Mouse (Mus musculus) testis, adult 2 months (tissue): ENCODE measurements at regions not wholly inside any gene's neighbourhood (a gene's known extent, or its start where the extent isn't known, plus 50 kb on each side); places are given as distances from the start of the nearest gene placed in this dataset.

Source experiments
- H3K27ac ChIP-seq: fragments of 200-500 bp; 2 replicates; pipeline ENCODE4 v1.5.1; 2012; ENCODE audit warnings: low read depth, low read length; ENCODE audit not compliant: control insufficient read depth, insufficient read depth
- H3K27me3 ChIP-seq: fragments of 200-500 bp; 2 replicates; pipeline ENCODE4 v1.6.1; 2012; ENCODE audit warnings: mild to moderate bottlenecking, low read length, moderate library complexity; ENCODE audit not compliant: control insufficient read depth, insufficient read depth
- H3K36me3 ChIP-seq: fragments of 200-500 bp; 2 replicates; pipeline ENCODE4 v1.6.1; 2012; ENCODE audit warnings: mild to moderate bottlenecking, low read length; ENCODE audit not compliant: control insufficient read depth, insufficient read depth
- H3K4me1 ChIP-seq: fragments of 200-500 bp; 2 replicates; pipeline ENCODE4 v1.6.1; 2012; ENCODE audit warnings: low read length; ENCODE audit not compliant: control insufficient read depth, insufficient read depth
- H3K4me3 ChIP-seq: fragments of 200-500 bp; 2 replicates; pipeline ENCODE4 v1.5.1; 2012; ENCODE audit warnings: low read depth, mild to moderate bottlenecking, low read length, moderate library complexity, mixed read lengths; ENCODE audit not compliant: control insufficient read depth
- CTCF ChIP-seq: fragments of 200-500 bp; IDR thresholded peaks from 2 replicates; pipeline ENCODE4 v1.5.1; 2012; ENCODE audit warnings: low read depth, mild to moderate bottlenecking, inconsistent platforms, low read length, moderate library complexity; ENCODE audit not compliant: control insufficient read depth, insufficient read depth, insufficient replicate concordance
- POLR2A ChIP-seq: fragments of 200-500 bp; IDR thresholded peaks from 2 replicates; pipeline ENCODE4 v1.6.1; 2012; ENCODE audit warnings: low read depth, mild to moderate bottlenecking, inconsistent platforms, low read length, moderate library complexity; ENCODE audit not compliant: control insufficient read depth

- Histone ChIP-seq H3K27ac (no peak overlapping the region), H3K36me3 (no peaks in the 10 kb centered on the region), H3K4me1 (no peaks in the 10 kb centered on the region), H3K4me3 (no peak overlapping the region), H3K27me3 (no peaks in the 10 kb centered on the region)
- no peak for TF ChIP-seq POLR2A
- no peak for TF ChIP-seq CTCF
Measured at GRCm38 (mm10) chr16:24284215-24284614, 109.1 kb upstream of the Lpp start.

DNA sequence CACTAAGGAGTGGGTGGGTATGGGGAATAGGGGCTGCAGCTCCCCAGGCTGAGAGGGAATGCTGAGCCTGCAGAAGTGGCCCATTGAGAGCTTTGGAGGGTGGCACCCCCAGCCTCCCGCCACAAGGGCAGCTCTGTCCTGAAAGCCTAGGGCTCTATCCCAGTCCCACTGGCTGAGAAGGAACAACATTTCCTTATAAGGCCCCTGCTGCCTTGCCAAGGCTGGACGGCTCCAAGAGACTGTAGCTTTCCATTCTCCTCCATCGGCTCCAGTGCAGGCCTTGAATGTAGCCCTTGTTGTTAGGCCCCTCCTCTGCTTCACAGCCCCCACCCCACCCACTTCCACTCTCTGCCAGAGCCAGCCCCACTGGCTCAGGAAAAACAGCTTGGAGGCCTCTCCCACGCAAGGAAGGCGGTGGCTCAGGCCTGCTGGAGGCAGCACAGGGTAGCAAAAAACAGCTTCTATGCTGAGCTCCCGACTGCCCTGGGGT, 111.1 kb upstream of the Lpp start:
- TF ChIP-seq CTCF (peak; percentile 20; the same call in 1 of the 2 replicates), POLR2A (no peak)
- H3K4me1 ChIP-seq = no peaks in the 10 kb centered on the region
- no peak overlapping the region for H3K4me3 ChIP-seq
- no peaks in the 10 kb centered on the region for H3K36me3 ChIP-seq
- H3K27ac ChIP-seq = no peak overlapping the region
- H3K27me3 ChIP-seq = no peaks in the 10 kb centered on the region

GRCm38 (mm10) chr16:24281561-24281960, 111.7 kb upstream of the Lpp start:
- TF ChIP-seq POLR2A (no peak), CTCF (no peak)
- Histone ChIP-seq H3K36me3 (no peaks in the 10 kb centered on the region), H3K27ac (no peak overlapping the region), H3K4me1 (no peaks in the 10 kb centered on the region), H3K4me3 (no peak overlapping the region), H3K27me3 (no peaks in the 10 kb centered on the region)

- H3K27me3 ChIP-seq = no peaks in the 10 kb centered on the region
- H3K4me3 ChIP-seq = no peak overlapping the region
- no peak for TF ChIP-seq CTCF
- no peak for TF ChIP-seq POLR2A
- H3K36me3 ChIP-seq = no peaks in the 10 kb centered on the region
- H3K27ac ChIP-seq = no peak overlapping the region
- no peaks in the 10 kb centered on the region for H3K4me1 ChIP-seq
Measured at GRCm38 (mm10) chr16:24277857-24278256, 115.5 kb upstream of the Lpp start.

- no peak for TF ChIP-seq CTCF
- no peak for TF ChIP-seq POLR2A
- Histone ChIP-seq H3K36me3 (no peaks in the 10 kb centered on the region), H3K27me3 (no peaks in the 10 kb centered on the region), H3K27ac (no peak overlapping the region), H3K4me3 (no peak overlapping the region), H3K4me1 (no peaks in the 10 kb centered on the region)
Measured at GRCm38 (mm10) chr16:24262701-24263100, 130.6 kb upstream of the Lpp start.

- TF ChIP-seq CTCF = no peak
- TF ChIP-seq POLR2A = no peak
- Histone ChIP-seq H3K27ac (no peak overlapping the region), H3K4me1 (no peaks in the 10 kb centered on the region; the same call in 1 of the 2 replicates), H3K27me3 (no peaks in the 10 kb centered on the region), H3K4me3 (no peak overlapping the region), H3K36me3 (no peaks in the 10 kb centered on the region)
Measured at GRCm38 (mm10) chr16:24259711-24260230, 133.5 kb upstream of the Lpp start.

GRCm38 (mm10) chr16:24258991-24259390, 134.3 kb upstream of the Lpp start:
- H3K27ac ChIP-seq = no peak overlapping the region
- H3K4me3 ChIP-seq = no peak overlapping the region
- no peaks in the 10 kb centered on the region; the same call in 1 of the 2 replicates for H3K4me1 ChIP-seq
- H3K36me3 ChIP-seq = no peaks in the 10 kb centered on the region
- H3K27me3 ChIP-seq = no peaks in the 10 kb centered on the region
- TF ChIP-seq POLR2A = no peak
- no peak for TF ChIP-seq CTCF
